Mouse (Mus musculus): ENCODE data around the gene Shisa8. TPM values are rescaled to one million over a fixed set of nuclear protein-coding genes. Genes with fewer than 3 reads are reported as not detected.
A peak's percentile ranks its signal among the peaks of the same experiment; 100 is the strongest.

Gene Shisa8
- polyA plus RNA-seq, 1 experiment from 2014 or later: 0.15 TPM

- H3K4me2 ChIP-seq (ENCODE audit: low read length): no peak overlapping the region
- H3K27me3 ChIP-seq (replicated peaks; ENCODE audit: control insufficient read depth, insufficient read depth, low read length): no peaks in the 10 kb centered on the region
- H3K9ac ChIP-seq (ENCODE audit: low read length): no peak overlapping the region
- H3K9me3 ChIP-seq (ENCODE audit: control insufficient read depth, low read length): no peaks in the 10 kb centered on the region
- peaks cover 20% of the 10 kb centered on the region for H3K4me1 ChIP-seq (replicated peaks; ENCODE audit: control insufficient read depth, insufficient read depth, low read length)
- DNase-seq (ENCODE audit: low spot score): no peak
- H3K36me3 ChIP-seq (ENCODE audit: control insufficient read depth, insufficient read depth, low read length): peaks cover 60% of the 10 kb centered on the region
- H3K4me3 ChIP-seq (ENCODE audit: low read depth, low read length): no peak overlapping the region
- no peak overlapping the region; the same call in 1 of the 2 replicates for H3K27ac ChIP-seq (ENCODE audit: low read depth)
- 78% methylated on average over 36 of the region's 36 CpGs for WGBS
- ATAC-seq (replicated peaks; ENCODE audit: low FRiP score, low TSS enrichment, low read depth): peak; percentile 48
Observed at GRCm38 (mm10) chr15:82170437-82171377, 41.9 kb downstream of the Shisa8 start.

GRCm38 (mm10) chr15:82169671-82170070, 42.9 kb downstream of the Shisa8 start:
- WGBS: 82% methylated on average over 5 of the region's 5 CpGs
- Histone ChIP-seq H3K4me3 (ENCODE audit: low read depth, low read length) (no peak overlapping the region), H3K27ac (ENCODE audit: low read depth) (no peak overlapping the region), H3K27me3 (replicated peaks; ENCODE audit: control insufficient read depth, insufficient read depth, low read length) (no peaks in the 10 kb centered on the region), H3K4me2 (ENCODE audit: low read length) (no peak overlapping the region), H3K9me3 (ENCODE audit: control insufficient read depth, low read length) (no peaks in the 10 kb centered on the region), H3K9ac (ENCODE audit: low read length) (no peak overlapping the region), H3K4me1 (replicated peaks; ENCODE audit: control insufficient read depth, insufficient read depth, low read length) (peaks cover 24% of the 10 kb centered on the region), H3K36me3 (ENCODE audit: control insufficient read depth, insufficient read depth, low read length) (peaks cover 49% of the 10 kb centered on the region)
- ATAC-seq (replicated peaks; ENCODE audit: low FRiP score, low TSS enrichment, low read depth): no peak
- DNase-seq (ENCODE audit: low spot score): no peak

DNA sequence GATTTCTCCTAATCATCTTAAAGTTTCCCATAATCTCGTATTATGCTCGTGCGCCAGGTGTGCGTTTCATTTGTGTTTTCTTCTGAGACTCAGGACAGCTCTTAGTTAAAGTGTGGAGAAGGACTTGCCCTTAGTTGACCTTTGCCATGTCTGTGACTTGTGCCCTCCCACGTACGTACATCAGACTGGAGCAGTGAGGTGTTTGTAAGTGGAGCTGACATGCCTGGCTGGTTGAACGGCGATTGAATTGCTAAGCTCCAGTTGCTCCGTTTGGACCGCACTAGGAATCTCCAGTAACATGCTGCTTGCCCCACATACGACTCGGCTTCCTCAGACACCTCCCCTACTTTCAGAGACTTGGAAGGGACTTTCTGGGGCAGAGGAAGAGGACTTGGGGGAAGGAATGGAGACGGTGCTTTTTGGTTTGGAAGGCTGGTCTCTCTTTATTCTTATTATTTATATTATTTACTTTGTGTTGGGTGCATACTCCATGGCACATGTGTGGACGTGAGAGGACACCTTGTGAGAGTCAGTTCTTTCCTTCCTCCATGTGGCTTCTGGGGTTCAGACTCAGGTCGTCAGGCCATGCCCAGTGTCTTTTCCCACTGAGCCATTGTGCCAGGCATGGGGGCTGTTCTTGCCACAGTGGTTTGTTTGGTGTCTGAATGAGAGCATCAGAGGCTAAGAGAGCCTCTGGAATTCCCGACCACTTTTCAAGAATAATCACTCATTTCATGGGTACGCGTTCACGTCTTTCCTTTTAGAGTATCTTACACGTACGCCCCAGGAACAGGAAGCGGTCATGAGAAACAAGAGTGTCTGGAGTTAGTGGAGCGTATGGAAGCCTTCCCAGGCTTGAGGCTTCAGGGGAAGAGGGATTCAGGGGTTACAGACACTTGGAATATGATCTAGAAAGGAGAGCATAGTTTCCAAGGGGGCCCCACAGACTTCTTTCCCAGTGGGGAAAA, 45.1 kb downstream of the Shisa8 start:
- peaks cover 28% of the 10 kb centered on the region for H3K36me3 ChIP-seq (ENCODE audit: control insufficient read depth, insufficient read depth, low read length)
- peaks cover 33% of the 10 kb centered on the region for H3K4me1 ChIP-seq (replicated peaks; ENCODE audit: control insufficient read depth, insufficient read depth, low read length)
- DNase-seq (ENCODE audit: low spot score): no peak
- WGBS: 62% methylated on average over 23 of the region's 23 CpGs
- no peak overlapping the region for H3K4me2 ChIP-seq (ENCODE audit: low read length)
- no peak overlapping the region for H3K27ac ChIP-seq (ENCODE audit: low read depth)
- ATAC-seq (replicated peaks; ENCODE audit: low FRiP score, low TSS enrichment, low read depth): no peak
- H3K9ac ChIP-seq (ENCODE audit: low read length): no peak overlapping the region
- H3K27me3 ChIP-seq (replicated peaks; ENCODE audit: control insufficient read depth, insufficient read depth, low read length): no peaks in the 10 kb centered on the region
- H3K9me3 ChIP-seq (ENCODE audit: control insufficient read depth, low read length): no peaks in the 10 kb centered on the region
- no peak overlapping the region for H3K4me3 ChIP-seq (ENCODE audit: low read depth, low read length)

DNA sequence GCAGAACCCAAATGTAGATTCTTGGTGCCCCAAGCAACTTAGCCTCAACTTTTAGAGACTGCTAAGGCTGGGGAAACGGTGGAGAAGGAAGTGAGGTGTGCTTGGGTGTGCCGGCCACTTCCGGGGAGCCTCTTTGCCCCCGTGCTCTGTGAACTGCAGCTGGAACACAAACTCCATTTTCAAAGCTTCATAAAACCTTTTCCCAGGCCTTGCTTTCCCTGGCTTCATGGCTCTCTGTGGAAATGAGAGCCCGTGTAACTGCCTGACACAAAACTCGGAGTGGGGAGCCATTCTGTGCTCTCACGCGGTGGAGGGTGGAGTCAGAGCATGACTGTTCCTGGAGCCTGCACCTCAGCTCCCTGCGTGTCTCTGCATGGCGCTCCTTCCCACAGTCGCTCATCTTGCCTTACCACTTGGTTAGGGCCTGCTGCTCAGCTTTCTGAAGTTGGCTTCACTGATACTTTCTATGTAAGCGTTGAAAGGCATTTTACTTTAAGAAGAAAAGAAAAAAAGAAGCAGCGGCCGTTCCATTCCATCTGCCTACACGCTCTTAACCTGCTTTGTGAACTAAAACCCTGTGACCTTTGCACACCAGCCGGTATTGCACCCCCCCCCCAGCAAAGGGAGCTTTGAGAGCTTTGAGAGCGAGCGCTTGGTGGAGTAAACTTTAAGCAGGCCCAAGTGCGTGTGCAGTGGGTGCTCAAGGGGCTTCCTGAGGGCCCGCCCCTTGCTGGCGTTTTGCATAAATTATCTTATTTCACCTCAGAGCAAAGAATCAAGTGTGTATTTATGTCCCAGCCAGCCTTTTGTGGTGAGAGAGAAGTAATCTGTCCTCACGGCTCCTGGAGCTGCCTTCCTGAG, 46.1 kb downstream of the Shisa8 start:
- WGBS: 47% methylated on average over 22 of the region's 22 CpGs
- DNase-seq (ENCODE audit: low spot score) (no peak), ATAC-seq (replicated peaks; ENCODE audit: low FRiP score, low TSS enrichment, low read depth) (no peak)
- no peak overlapping the region for H3K4me2 ChIP-seq (ENCODE audit: low read length)
- H3K27ac ChIP-seq (ENCODE audit: low read depth): peak overlapping the region; percentile 7
- H3K4me1 ChIP-seq (replicated peaks; ENCODE audit: control insufficient read depth, insufficient read depth, low read length): peaks cover 33% of the 10 kb centered on the region
- no peaks in the 10 kb centered on the region for H3K27me3 ChIP-seq (replicated peaks; ENCODE audit: control insufficient read depth, insufficient read depth, low read length)
- peaks cover 19% of the 10 kb centered on the region for H3K36me3 ChIP-seq (ENCODE audit: control insufficient read depth, insufficient read depth, low read length)
- no peaks in the 10 kb centered on the region for H3K9me3 ChIP-seq (ENCODE audit: control insufficient read depth, low read length)
- H3K9ac ChIP-seq (ENCODE audit: low read length): no peak overlapping the region
- no peak overlapping the region for H3K4me3 ChIP-seq (ENCODE audit: low read depth, low read length)

DNA sequence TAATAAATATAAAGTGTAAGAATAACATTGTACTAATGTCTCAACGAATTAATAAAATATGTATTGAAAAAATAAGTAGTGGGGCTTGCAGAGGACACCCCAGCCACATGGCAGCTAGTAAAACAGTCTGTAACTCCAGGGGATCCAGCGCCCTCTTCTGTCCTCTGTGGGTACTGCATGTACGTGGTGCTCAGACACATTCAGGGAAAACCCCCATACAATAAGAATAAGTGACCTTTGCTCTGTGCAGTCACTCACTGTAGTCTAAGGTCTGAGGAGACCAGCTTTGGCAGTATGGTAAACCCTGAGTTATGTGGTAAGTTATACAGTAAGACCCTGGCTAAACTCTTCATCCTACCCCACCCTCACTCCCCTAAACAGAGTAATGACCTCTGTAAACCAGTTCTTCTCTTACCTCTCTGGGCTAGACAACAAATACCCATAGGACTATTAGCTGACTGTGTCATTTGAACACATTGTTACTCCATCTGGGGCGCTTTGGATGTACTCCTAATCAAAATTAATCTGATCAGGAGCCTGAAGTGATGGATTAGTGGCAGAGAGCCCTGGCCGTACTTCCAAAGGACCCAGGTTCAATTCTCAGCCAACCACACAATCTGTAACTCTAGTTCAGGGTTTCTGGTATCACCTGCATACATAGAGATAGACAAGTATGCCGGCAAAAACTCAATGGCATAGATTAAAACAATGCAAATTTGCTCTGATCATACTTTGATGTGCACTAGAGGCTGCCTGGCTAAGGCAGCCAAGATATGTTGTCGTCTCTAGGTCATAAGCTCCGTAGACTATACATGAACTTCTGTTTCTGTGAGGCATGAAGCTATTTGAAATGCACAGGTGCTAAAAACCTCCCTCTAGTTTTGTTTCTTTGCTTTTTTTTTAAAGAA, 47.0 kb downstream of the Shisa8 start:
- Histone ChIP-seq H3K27me3 (replicated peaks; ENCODE audit: control insufficient read depth, insufficient read depth, low read length) (no peaks in the 10 kb centered on the region), H3K9me3 (ENCODE audit: control insufficient read depth, low read length) (no peaks in the 10 kb centered on the region), H3K9ac (ENCODE audit: low read length) (no peak overlapping the region), H3K4me2 (ENCODE audit: low read length) (no peak overlapping the region), H3K27ac (ENCODE audit: low read depth) (peak overlapping the region; percentile 7), H3K36me3 (ENCODE audit: control insufficient read depth, insufficient read depth, low read length) (peaks cover 10% of the 10 kb centered on the region), H3K4me3 (ENCODE audit: low read depth, low read length) (no peak overlapping the region), H3K4me1 (replicated peaks; ENCODE audit: control insufficient read depth, insufficient read depth, low read length) (peaks cover 40% of the 10 kb centered on the region)
- DNase-seq (ENCODE audit: low spot score): peak; percentile 97
- 55% methylated on average over 8 of the region's 8 CpGs for WGBS
- peak; percentile 65 for ATAC-seq (replicated peaks; ENCODE audit: low FRiP score, low TSS enrichment, low read depth)

DNA sequence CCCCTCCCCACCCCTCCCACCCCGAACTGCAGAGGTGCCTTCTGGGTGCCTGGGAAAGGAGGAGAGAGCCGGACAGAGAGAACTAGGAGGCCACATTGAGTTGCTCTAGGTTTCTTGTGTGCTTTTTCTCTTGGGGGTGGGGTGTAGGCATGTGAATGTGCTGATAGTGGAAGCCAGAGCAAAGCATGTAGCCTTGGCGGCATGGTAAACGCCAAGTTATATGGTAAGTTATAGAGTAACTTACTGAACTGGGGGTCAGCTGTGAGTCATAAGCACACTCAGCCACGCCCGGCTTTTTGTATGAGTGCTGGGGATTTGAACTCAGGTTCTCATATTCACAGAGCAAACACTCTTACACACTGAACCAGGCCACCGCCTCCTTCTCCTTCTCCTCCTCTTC, 48.1 kb downstream of the Shisa8 start:
- WGBS: 54% methylated on average over 7 of the region's 7 CpGs
- DNase-seq (ENCODE audit: low spot score) (no peak), ATAC-seq (replicated peaks; ENCODE audit: low FRiP score, low TSS enrichment, low read depth) (peak; percentile 47)
- no peaks in the 10 kb centered on the region for H3K27me3 ChIP-seq (replicated peaks; ENCODE audit: control insufficient read depth, insufficient read depth, low read length)
- H3K4me1 ChIP-seq (replicated peaks; ENCODE audit: control insufficient read depth, insufficient read depth, low read length): peaks cover 51% of the 10 kb centered on the region
- no peak overlapping the region for H3K4me3 ChIP-seq (ENCODE audit: low read depth, low read length)
- no peaks in the 10 kb centered on the region; the same call in 1 of the 2 replicates for H3K36me3 ChIP-seq (ENCODE audit: control insufficient read depth, insufficient read depth, low read length)
- H3K9ac ChIP-seq (ENCODE audit: low read length): no peak overlapping the region
- H3K4me2 ChIP-seq (ENCODE audit: low read length): no peak overlapping the region
- peak overlapping the region; percentile 43; the same call in 1 of the 2 replicates for H3K27ac ChIP-seq (ENCODE audit: low read depth)
- H3K9me3 ChIP-seq (ENCODE audit: control insufficient read depth, low read length): no peaks in the 10 kb centered on the region

- no peak for DNase-seq (ENCODE audit: low spot score)
- no peaks in the 10 kb centered on the region for H3K36me3 ChIP-seq (ENCODE audit: control insufficient read depth, insufficient read depth, low read length)
- H3K27me3 ChIP-seq (replicated peaks; ENCODE audit: control insufficient read depth, insufficient read depth, low read length): no peaks in the 10 kb centered on the region
- no peak overlapping the region for H3K4me2 ChIP-seq (ENCODE audit: low read length)
- peak overlapping the region; percentile 43 for H3K27ac ChIP-seq (ENCODE audit: low read depth)
- H3K9ac ChIP-seq (ENCODE audit: low read length): no peak overlapping the region
- WGBS: 50% methylated on average over 4 of the region's 4 CpGs
- peaks cover 56% of the 10 kb centered on the region for H3K4me1 ChIP-seq (replicated peaks; ENCODE audit: control insufficient read depth, insufficient read depth, low read length)
- ATAC-seq (replicated peaks; ENCODE audit: low FRiP score, low TSS enrichment, low read depth): peak; percentile 13; the same call in 1 of the 2 replicates
- no peaks in the 10 kb centered on the region for H3K9me3 ChIP-seq (ENCODE audit: control insufficient read depth, low read length)
- H3K4me3 ChIP-seq (ENCODE audit: low read depth, low read length): no peak overlapping the region
Observed at GRCm38 (mm10) chr15:82164061-82164399, 48.6 kb downstream of the Shisa8 start.
